Mouse (Mus musculus) liver, adult (tissue): ENCODE data around the gene Mad1l1.

ENCODE experiments used
- GATA4 ChIP-seq: IDR thresholded peaks from 2 replicates; pipeline ENCODE4 v1.6.1; 2014; ENCODE audit warnings: mild to moderate bottlenecking, low read length; ENCODE audit not compliant: insufficient replicate concordance

The Mad1l1 gene

DNA sequence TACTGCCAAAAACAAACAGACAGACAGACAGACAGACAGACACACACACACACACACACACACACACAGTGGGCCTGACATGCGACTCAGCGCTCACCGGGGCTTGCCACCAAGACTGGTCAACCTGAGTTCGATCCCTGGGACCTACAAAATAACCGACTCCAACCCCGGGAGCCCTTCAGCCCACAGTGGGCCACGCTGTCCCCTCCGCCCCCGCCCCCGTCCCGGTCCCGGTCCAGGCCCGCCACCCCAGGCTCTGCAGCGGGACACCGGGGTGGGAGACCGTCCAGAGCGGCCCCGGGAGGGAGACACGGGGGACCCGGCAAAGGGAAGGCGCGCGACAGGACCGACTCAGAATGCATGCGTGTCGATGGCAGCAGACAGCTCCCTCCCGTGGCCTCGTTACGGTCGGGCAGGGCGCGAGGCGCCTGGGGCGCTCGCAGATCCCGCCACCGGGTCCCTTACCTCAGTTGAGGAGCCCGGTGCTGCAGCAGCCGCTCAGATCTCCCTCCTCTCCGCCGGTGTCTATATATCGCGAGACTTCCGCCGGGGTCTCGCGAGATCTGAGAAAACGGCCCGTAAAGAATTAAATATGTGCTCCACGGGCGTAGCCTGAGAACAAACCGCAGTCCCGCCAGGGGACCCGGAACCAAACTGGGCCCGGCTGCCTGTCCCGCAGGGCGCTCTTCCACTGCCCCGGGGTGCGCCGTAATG, at the start of gene Mad1l1, which contains the start of gene Nudt1:
Gene Mad1l1 (minus strand): TSS at position 511 of the 714 bp plus-strand sequence.
Gene Nudt1 (plus strand): TSS at position 615 of the 714 bp plus-strand sequence.
- TF ChIP-seq GATA4, result no peak

DNA sequence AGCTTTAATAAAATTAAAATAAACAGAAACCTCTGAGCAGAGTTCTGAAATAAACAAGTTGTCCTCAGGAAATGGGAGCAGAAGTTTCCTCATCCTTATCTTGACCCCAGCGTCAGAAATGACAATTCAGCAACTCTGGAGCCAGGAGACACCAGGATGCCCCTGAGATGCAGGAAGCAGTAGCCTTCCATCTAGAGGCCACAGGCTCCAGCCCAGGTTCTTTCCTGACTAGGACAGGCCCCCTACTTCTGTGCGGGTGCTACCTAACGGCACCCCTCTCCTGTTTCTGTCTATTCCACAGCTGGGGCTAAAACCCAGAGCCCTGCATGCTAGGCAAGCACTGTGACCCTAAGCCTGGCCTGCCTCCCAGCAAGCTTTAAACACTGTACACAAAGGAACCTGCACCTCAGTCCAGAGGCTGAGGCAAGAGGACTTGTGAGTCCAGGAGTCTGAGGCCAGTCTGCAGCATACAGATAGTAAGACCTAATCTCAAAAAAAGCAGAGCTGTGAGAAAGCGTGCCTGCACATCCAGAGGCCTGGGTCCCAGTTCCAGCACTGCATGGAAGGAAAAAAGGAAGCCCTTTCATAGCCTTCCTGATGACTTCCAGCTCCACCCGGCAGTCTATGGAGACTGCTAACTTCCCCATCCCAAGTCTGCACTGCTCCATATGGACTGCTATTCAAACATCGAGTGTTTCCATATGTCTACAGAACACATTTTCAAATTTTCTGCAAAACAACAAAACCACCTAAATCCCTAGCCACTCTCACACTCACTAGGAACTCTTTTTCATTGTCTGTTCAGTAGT, 49.3 kb upstream of the Mad1l1 start:
- TF ChIP-seq GATA4, result peak; percentile 84; the same call in 1 of the 2 replicates

DNA sequence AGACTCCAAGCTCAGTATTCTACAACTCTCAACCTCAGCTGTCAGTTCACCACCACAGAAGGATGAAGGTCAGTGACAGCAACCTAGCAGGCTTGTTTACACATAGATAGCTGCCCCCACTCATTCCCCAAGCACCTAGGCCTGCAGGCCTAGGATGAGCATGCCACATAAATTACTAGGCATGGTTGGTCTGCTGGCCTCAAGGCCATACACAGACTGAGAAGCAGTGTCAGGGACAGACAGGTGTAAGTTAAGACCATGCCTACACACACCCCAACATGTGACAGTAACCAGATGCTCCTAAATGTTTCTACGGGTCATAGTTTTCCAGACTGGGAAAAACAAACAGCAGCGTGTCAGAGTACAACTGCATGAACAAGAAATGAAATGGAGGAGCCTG, 48.1 kb upstream of the Mad1l1 start:
- no peak for TF ChIP-seq GATA4

DNA sequence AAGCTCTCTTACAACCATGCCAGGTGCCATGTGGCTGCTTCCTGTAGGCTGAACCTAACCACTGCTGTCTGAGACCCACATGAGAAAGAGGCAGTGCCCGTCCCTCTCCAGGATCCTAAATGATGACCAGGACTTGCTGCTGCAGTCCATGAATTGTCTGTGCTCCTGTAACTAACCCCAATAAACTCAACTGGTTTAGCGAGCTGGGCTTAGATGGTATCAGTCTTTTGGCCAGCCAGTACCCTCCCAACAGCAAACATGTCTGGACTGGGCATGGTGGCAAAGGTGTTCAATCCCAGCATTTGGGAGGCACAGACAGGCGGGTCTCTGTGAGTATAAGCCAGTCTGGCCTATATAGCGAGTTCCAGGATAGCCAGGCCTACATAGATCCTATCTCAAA, 47.6 kb upstream of the Mad1l1 start:
- no peak for TF ChIP-seq GATA4

DNA sequence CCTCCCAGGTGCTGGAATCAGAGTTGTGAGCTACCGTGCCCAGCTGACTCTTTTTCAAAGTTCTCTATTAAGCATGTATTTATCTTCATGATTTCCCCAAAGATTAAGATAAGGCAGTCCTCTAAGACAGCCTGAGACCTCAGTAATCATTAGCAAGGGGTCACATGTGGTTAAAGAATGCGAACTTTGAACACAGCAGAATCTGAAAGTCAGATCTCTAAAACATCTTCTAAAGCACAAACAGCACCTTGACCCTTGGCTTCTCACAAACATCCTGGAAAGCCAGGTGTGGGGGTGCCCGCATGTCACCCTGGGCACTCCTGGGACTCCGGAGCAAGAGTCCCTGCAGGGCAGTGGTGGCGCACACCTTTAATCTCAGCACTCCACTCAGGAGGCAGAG, 43.1 kb upstream of the Mad1l1 start:
- no peak for TF ChIP-seq GATA4

DNA sequence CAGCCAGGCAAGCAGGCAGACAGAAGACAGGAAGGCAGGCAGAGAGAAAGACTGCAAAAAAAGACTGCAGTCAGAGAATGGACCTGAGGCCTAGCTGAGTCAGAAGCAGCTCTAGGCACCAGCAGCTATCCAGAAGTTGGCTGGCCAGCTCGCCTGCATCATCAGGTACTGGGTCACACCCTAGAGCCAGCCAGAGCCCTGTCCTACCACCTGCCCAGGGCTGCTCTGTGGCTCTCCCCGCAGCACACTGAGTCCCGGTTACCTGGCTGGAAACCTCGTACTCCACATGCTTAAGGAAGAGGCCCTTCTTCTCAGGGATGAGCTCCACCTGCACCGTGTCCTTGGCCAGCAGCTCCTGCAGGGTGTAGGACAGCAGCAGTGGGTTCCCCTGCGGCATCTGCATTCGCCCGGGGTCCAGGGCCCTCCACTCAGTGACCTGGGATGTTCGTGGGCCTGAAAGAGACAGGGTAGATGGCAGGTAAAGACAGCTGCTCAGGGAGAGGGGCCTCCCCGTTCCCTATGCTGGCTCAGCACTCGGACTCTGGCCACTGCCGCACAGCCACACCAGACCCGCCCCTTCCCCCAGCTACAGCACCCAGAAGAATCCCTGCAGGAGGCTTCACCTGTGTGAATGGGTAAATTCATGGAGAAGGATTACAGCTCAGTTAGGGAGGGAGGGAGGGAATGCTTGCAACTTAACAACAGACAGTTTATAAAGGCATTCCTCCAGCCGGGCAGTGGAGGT, 38.8 kb upstream of the Mad1l1 start:
- TF ChIP-seq GATA4, result no peak

DNA sequence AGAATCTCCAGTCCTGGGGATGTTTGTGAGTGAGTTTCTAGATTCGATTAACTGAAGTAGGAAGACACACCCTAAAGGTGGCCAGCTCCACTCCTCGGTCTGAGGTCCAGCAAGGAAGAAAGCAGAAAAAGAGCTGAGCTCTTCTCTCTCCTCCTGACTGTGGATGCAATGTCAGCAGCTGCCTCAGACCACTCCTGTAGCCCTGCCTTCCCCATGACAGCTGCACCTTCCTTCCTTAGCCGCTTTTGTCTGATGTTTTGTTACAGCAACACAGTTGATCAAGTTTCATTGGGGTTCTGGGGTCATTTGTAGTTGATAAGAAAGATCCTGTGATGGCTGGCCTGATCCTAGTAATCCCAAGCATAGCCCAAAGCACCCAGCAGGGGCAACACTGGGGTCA, 36.1 kb upstream of the Mad1l1 start:
- no peak for TF ChIP-seq GATA4

DNA sequence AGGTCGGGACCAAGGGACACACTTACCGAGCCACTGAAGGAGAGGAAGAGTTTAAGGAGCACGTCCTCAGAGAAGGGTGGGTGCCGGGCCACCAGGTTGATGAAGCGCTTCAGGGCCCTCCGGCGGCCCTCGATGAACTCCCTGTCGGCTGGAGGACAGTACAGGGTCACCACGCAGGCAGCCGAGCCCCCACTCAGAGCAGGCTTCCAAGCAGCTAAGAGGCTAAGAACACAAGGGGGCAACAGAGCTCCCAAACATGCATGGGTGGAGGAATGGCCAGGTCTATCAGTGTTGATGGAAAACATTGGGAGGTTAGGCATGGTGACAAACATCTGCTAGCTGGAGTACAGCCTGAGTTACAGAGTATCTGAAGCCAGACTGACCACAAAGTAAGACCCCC, 34.6 kb upstream of the Mad1l1 start:
- TF ChIP-seq GATA4, result no peak

DNA sequence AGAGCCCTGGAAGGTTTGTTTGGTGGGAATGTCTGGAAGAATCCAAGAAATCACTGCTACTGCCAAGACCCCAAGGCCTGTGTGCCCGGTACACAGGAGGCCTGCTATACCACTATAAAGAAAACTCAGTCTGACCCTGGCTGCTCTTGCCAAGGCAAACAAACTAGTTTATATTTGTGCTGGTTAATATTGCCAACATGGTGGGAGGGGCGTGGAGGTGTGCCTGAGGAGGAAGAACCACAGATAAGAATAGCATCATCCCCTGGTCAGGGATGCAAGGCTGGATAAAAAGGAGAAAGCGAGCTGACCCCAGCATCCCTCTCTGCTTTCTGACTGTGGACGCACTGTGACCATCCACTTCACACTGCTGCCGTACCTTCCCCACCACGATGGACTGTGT, 31.0 kb upstream of the Mad1l1 start:
- TF ChIP-seq GATA4, result no peak

DNA sequence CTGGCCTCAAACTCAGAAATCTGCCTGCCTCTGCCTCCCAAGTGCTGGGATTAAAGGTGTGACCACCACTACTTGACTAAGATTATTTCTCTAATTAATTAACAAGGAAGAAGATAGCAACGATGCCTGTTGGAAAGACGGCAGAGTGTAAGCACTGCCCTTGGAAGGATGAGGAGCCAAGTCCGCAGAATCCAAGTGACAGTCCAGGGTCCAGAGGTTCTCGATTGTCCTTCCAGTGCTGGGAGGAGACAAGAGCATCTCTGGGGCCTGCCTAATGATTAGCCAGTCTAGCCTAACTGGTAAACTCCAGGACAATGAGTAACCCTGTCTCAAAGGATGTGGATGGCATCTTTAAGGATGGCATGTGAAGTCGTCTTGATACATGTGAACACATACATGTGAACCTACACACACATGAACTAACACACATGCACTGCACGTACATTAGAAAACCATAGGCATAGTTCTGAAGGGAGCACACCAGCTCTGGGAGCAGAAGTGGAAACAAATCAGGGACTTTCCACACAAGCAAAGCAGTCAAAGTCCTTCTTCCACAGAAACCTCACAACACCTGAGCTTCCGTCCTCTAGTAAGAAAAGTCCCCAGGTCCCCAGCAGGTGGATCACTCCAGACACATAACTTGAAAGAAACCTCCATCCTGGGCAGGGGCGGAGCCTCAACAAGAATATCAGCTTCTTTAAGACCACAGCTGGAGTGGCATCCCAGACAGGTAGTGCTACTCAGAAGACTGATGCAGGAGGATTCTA, 29.6 kb upstream of the Mad1l1 start:
- no peak for TF ChIP-seq GATA4

DNA sequence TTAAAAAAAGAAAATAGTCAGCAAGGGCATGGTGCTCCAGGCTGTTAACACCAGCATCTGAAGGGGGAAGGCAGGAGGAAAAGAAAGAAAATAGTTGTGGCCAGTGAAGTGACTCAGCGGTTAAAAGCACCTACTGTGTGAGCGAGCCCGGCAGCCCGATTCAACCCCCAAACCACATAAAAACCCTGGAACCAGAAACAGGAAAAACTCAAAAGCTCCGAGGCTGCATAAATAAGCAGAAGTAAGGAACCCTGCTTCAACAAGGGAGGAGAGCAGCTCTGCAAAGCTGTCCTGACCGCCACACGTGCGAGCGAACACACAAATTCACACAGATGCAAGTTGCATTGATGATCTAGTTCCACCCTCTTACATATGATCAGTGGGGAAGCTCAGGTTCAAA, 28.5 kb upstream of the Mad1l1 start:
- TF ChIP-seq GATA4, result no peak

DNA sequence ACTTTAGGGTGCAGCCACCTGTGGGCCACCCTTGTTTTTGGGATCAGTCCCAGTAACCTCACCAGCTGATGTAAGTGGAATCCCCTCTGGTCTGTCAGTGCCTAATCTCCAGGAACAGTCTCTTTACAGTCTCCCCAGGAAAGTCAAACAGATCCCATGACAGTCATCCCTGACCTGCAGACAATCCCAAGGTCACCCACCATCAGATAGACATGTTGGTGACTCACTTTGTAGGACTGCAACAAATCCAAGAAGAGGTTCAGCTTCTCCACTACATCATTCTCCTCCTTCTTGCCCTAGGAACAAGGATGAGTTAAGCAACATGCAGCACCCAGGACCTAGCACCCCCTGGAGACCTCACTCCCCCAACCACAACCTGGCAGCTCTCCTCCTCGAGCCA, 24.7 kb upstream of the Mad1l1 start:
- no peak for TF ChIP-seq GATA4

DNA sequence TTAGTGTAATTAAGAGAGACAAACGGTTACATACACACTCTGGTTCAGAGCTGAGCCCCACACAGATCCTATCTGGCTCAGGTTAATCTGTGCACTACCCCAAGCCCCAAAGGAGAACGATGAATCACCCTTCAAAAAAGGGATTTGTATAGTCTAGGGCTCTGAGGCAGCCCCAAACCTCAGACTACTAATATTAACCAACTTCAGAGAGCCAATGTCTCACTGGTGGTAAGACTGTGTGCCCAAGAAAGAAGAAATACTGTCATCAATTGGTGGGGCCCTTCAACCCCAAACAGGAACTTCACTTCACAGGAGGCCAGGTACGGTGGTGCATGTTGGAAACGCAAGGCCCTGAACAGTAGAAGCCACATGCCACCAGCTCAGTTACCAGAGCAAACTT, 23.9 kb upstream of the Mad1l1 start:
- no peak for TF ChIP-seq GATA4

DNA sequence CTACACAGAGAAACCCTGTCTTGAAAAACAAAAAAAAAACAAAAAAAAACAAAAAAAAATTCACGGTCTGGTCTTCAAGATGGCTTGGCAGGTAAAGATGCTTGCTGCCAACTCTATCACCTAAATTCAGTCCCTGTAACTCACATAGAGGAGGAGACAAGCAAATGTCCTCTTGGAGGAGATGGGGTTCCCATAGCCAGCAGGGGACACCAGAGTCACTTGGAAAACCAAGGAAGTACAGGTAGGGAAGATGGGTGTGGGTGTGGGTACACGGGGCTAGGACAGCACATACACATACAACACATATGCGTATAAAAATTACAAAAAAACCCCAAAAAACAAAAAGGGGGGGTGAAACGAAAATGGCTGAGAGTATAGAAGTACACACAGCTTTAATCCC, 21.5 kb upstream of the Mad1l1 start:
- no peak for TF ChIP-seq GATA4

DNA sequence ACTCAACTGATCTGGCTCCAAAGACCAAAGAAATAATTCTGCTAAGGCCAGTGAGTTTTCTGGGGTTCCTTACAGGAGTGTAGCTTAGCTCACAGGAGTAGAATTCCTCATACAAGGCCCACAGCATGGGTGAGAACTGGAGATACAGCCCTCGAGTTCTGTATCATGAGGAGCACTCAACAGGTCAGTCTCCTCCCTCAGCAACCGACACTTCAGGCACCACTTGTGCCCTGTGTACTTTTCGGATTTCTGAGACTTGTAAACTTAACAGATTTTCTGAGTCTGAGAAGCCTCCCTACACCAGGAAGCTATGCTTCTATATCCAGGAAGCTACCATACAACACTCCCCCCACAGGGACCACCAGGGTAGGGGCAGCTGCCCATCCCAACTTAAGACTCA, 18.5 kb upstream of the Mad1l1 start:
- no peak for TF ChIP-seq GATA4

DNA sequence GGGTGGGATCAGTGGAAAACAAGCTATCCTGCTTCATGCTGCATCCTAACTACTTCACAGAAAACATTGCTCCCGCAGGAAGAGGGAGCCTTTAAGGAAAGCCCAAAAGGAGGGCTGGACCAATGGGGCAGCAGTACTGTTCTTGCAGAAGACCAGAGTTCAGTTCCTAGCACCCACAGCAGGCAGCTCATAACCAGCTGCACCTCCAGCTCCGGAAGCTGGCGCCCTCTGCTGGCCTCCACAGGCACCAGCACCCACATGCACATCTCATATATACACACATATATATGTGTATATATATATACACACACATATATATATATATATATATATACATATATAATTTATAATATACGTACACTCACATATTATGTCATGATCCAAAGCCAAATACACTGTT, 17.4 kb upstream of the Mad1l1 start:
- no peak for TF ChIP-seq GATA4

DNA sequence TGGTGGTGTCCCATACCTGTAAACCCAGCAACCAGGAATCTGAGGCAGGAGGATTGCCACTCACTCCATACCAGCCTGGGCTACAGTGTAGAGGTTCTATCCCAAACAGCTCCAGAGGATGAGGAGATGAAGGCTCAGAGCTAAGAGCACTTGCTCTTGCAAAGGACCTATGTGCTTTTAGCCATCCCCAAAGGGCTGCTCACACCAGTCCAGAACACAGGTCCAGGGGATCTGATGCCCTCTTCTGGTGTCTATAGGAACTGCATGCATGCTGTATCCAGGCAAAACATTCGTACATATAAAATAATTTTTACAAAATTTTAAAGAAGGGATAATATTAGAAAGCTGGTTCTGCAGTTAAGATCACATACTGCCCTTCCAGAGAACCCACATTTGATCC, 15.3 kb upstream of the Mad1l1 start:
- TF ChIP-seq GATA4, result no peak
